Mouse (Mus musculus): Measurements from ENCODE around the gene Kcnc3. TPM values are rescaled to one million over a fixed set of nuclear protein-coding genes. Genes with fewer than 3 reads are reported as not detected.
A peak's percentile ranks its signal among the peaks of the same experiment; 100 is the strongest.

Kcnc3 gene
- total RNA-seq, 1 experiment from 2014 or later: 5.5 TPM

- no peak for DNase-seq
Observed at GRCm38 (mm10) chr7:44628402-44629034, 38.1 kb downstream of the Kcnc3 start.

- DNase-seq: no peak
Observed at GRCm38 (mm10) chr7:44630437-44630836, 40.0 kb downstream of the Kcnc3 start.

DNA sequence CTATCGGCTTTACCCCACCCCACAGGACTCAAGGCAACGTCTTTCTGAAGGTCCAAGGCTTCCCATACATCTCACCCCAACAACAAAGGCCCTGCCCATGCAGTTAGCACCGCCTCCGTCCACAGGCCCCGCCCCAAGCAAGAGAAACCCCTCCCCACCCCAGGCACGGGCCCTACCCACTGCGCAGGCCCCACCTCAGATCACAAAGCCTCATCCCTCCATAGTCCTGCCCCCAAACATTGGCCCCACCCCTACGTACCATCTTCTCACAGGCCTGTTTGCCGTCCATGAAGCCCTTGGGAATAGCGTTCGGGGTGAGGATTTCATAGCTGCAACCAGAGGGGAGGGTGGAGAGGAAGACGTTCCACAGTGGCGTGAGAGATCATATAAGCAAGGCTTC, 42.2 kb downstream of the Kcnc3 start:
- DNase-seq: no peak

DNA sequence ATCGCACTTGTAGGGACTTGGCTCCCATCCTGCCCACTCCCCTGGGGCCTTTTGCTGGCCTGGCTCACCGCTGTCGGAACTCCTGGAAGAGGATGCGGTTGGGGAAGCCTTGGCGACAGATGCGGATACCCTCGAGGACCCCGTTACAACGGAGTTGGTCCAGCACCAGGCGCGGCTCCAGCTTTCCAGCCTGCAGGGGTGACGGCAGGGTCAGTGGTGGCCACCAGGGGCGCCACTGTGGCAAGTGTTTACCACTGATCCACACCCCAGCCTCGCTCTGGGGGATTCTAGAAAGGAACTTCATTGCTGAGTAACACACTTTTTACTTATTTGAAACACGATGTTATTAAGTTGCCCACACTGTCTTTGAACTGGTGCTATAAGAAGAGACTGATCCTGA, 42.9 kb downstream of the Kcnc3 start:
- peak; percentile 48 for DNase-seq

GRCm38 (mm10) chr7:44636684-44637083, 46.2 kb downstream of the Kcnc3 start:
- no peak for DNase-seq

GRCm38 (mm10) chr7:44638663-44639062, 48.2 kb downstream of the Kcnc3 start:
- no peak for DNase-seq

DNA sequence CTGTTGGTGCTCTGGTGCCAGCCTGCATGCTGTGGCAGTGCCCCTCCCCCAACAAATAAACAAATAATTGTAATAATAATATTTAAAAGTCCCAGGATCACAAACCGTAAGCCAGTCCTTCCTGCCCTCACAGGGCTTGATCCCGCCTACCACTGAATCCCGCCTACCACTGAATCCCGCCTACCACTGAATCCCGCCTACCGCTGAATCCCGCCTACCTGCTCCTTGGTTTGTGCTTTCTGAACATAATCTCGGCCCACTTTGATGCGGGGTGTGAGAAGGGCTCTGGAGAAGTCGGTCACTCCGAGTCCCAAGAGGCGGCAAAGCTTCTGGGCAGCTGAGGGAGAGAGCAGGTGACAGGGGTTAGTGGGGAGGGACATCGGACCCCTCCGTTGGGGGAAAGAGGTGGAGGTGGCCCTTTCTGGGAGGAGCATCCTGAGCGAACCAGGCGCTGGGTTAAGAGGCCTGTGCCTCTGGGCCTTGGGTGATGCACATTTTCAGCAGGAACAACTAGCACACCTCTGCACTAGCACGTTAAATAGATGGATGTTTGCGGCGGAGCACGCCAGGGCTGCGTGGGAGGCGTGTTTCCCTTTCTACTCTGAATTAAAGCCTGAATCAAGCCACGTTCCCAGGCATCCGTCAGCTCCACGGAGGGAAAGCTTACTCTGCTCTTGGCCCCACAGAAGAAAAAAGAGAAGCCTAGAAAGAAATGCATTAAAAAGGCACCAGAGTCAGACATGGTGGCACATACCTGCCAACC, 50.6 kb downstream of the Kcnc3 start:
- peak; percentile 30 for DNase-seq

GRCm38 (mm10) chr7:44641887-44642286, 51.4 kb downstream of the Kcnc3 start:
- DNase-seq: peak; percentile 70

DNA sequence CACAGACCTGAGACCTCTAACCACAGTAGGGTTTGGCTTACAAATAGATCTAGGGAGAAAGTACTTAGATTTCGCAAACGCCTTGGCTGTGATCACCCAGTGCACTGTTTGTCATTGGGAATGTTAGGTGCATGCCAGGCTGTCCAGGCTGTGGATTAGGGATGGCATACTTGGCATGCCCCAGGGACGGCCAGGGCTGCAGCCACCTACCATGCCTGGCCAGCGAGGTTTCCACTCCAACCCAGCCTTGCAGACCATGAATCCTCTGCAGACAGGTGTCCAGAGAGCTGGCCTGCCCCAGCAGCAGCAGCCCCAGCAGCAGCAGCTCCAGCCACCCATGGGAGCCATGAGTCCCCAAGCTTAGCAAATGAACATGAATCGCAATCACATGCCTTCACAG, 54.8 kb downstream of the Kcnc3 start:
- no peak for DNase-seq

DNA sequence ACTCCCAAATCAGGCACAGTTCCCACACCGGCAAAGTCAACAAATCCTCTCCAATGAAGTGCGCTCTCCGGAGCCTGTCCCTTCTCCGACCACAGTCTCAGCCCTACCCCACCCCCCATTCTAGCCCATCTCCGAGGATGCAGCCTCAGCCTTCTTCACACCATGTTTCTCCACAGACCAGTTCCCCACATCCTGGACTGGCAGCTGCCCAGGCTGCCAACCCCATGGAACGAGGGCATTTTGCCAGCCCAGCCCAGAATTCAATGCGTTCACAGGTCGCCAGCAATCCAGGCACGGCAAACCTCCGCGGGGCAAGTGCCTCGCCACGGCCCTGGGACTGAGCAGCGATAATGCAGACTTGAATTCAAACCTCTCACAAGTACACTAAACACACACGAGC, 55.5 kb downstream of the Kcnc3 start:
- DNase-seq: peak; percentile 49

DNA sequence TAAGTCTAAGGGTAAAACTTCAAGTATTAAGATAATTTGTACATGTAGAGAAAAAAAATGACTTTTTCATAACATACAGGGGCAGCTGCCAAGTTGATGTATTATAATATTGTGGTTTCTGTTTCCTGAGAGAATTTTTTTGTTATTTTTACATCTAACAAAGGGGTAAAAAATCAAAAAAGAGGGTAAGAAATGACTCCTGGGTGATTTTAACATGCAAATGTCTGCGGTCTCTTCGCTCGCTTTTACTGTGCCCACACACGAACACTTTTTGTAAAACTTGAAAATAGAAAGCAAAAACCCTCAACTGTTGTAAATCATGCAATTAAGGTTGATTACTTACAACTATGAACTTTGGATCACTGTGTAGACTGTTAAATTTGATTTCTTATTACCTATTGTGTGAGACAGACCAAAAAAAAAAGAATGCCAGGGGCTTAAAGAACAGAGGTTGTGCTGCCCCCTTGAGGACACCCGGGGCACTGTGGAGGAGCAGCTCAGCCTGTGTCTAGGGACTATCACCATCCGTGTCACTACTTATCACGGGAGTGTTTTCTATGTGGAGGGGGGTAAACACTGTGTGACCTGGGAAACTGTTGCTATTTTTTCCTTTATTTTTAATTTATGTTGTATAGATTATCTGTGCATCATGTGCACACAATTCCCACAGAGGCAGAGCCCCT, 56.7 kb downstream of the Kcnc3 start:
- peak; percentile 80 for DNase-seq

DNA sequence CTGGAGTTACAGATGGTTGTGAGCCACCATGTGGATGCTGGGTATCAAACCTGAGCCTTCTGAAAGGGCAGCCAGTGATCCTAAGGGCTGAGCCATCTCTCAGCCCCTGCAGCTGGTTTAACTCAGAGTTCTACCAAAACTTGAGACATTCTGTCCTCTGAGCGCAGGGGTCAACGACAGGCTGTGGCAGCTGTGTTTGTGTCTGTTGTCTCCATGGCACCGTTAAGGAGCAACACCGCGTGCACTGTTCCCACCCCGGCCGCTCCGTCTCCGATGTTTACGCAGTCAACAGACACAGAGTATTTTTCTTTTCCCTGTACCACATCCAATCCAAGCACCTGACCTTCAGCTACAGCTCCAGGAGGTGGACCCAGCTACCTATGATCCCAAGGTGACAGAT, 57.3 kb downstream of the Kcnc3 start:
- DNase-seq: no peak

GRCm38 (mm10) chr7:44649094-44649610, 58.7 kb downstream of the Kcnc3 start:
- no peak for DNase-seq

DNA sequence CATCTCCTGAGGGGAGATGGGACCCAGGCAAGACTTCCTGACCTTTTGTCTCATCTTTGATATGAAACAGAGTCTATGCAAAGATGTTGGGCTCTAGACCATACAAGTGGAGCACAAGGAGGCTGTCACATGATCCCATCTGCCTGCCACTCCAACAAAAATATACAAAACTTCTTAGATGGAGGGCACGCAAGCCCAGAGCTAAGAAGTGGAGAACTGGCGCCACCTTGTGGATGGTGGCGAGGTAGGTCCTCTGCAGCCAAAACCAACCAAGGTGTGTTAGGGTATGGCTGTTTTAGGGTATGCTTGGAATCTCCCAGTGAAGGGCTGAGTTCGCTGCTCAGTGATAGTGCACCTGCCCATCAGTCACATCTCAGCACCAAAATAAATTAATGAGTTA, 59.5 kb downstream of the Kcnc3 start:
- peak; percentile 71 for DNase-seq

DNA sequence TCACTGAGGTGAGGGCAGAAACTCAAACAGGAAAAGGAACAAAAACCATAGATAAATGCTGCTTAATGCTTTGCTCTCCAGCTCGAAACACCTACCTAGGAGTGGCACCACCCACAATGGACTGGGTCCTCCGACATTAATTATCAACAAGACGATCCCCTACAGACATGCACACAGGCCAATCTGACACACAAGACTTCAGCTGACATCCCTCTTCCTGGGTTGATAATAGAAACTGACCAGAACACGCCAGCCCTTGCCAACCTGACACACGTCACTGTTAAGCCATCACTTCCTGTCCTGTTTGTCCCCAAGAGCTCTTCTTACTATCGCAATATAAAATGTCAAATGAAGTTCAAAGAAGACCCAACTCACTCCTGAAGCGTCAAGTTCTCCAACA, 61.0 kb downstream of the Kcnc3 start:
- DNase-seq: no peak

DNA sequence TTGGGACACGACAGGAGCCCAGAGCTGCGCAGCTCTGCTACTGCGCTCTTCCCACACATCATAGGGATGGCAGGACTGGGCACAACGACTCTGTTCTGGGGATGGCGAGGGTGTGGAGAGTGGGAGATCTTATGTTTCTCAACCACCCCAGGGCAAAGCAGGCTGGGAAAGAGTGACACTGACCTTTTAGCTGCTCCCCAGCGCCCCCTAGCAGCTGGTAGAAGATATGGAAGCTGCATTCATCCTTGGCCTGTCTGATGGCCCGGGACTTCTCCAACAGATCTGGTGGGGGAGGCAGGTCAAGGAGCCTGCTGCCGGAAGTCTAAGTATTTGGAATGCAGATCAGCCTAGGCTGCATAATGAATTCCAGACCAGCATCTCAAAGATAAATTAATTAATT, 63.3 kb downstream of the Kcnc3 start:
- DNase-seq: peak; percentile 63

Other genes with a start within 250 kb of the Kcnc3 start
- 2.6 and 3.9 TPM in 2 replicates for gene Syt3, start 206.6 kb upstream of the Kcnc3 start, total RNA-seq (2021)
- gene 1700008O03Rik, start 204.8 kb upstream of the Kcnc3 start, total RNA-seq (2021): 0.59 and 0.71 TPM in 2 replicates
- 6.1 and 7.7 TPM in 2 replicates for gene Lrrc4b, start 161.6 kb upstream of the Kcnc3 start, total RNA-seq (2021)
- 0.75 and 13.0 TPM in 2 replicates for gene Aspdh, start 125.3 kb upstream of the Kcnc3 start, total RNA-seq (2021)
- gene Josd2, start 122.7 kb upstream of the Kcnc3 start, total RNA-seq (2021): 45.9 and 51.2 TPM in 2 replicates
- gene Emc10, start 94.1 kb upstream of the Kcnc3 start, total RNA-seq (2021): 81.5 and 85.9 TPM in 2 replicates
- 7.8 and 10.9 TPM in 2 replicates for gene Fam71e1, start 94.1 kb upstream of the Kcnc3 start, total RNA-seq (2021)
- gene Mybpc2, start 66.0 kb upstream of the Kcnc3 start, total RNA-seq (2021): 0.26 and 0.38 TPM in 2 replicates
- gene Spib, start 58.6 kb upstream of the Kcnc3 start, total RNA-seq (2021): 3.4 and 15.4 TPM in 2 replicates
- gene Pold1, start 41.8 kb upstream of the Kcnc3 start, total RNA-seq (2021): 17.5 and 28.0 TPM in 2 replicates
- 105 and 114 TPM in 2 replicates for gene Nr1h2, start 36.7 kb upstream of the Kcnc3 start, total RNA-seq (2021)
- gene Napsa, start 18.3 kb upstream of the Kcnc3 start, total RNA-seq (2021): 2.0 and 10.4 TPM in 2 replicates
- gene Myh14, start 80.2 kb downstream of the Kcnc3 start, total RNA-seq (2021): 3.9 and 5.1 TPM in 2 replicates
- gene Izumo2, start 118.1 kb downstream of the Kcnc3 start, total RNA-seq (2021): not detected in 2 replicates
- 34.3 and 52.4 TPM in 2 replicates for gene Vrk3, start 157.7 kb downstream of the Kcnc3 start, total RNA-seq (2021)
- gene Zfp473, start 160.4 kb downstream of the Kcnc3 start, total RNA-seq (2021): 0.79 and 1.3 TPM in 2 replicates
- gene Nup62, start 225.4 kb downstream of the Kcnc3 start, total RNA-seq (2021): 45.7 and 59.1 TPM in 2 replicates
- 2.0 and 13.8 TPM in 2 replicates for gene Il4i1, start 225.7 kb downstream of the Kcnc3 start, total RNA-seq (2021)
- gene Atf5, start 226.0 kb downstream of the Kcnc3 start, total RNA-seq (2021): 147 and 165 TPM in 2 replicates